Mouse (Mus musculus) hindbrain, embryonic 10.5 days (tissue): Measurements from ENCODE around the gene Tedc1. TPM values are rescaled to one million over a fixed set of nuclear protein-coding genes. Genes with fewer than 3 reads are reported as not detected.

Source experiments
- polyA plus RNA-seq: library from polyadenylated mRNA; unstranded; fragments of >200 nt; fragmentation: Nextera tagmentation; extraction: Ambion mirVana; gene quantifications from 2 replicates; pipeline ENCODE4 v1.2.1, GENCODE M21; 2016

The Tedc1 gene
- polyA plus RNA-seq, 1 experiment from 2014 or later, result 59.5 TPM

Other genes starting within 250 kb of the Tedc1 start
- 4.7 and 4.8 TPM in 2 replicates for gene Jag2, start 226.6 kb upstream of the Tedc1 start, polyA plus RNA-seq
- 79.5 and 83.0 TPM in 2 replicates for gene Nudt14, start 214.3 kb upstream of the Tedc1 start, polyA plus RNA-seq
- gene Btbd6, start 179.9 kb upstream of the Tedc1 start, polyA plus RNA-seq, result 22.8 and 27.2 TPM in 2 replicates
- 55.4 and 57.1 TPM in 2 replicates for gene Brf1, start 155.7 kb upstream of the Tedc1 start, polyA plus RNA-seq
- 19.3 and 25.6 TPM in 2 replicates for gene Pacs2, start 141.9 kb upstream of the Tedc1 start, polyA plus RNA-seq
- 0.12 TPM in 1 of 2 replicates, not detected in the other for gene Tex22, start 81.9 kb upstream of the Tedc1 start, polyA plus RNA-seq
- 18.5 and 20.6 TPM in 2 replicates for gene Mta1, start 58.1 kb upstream of the Tedc1 start, polyA plus RNA-seq
- 195 and 260 TPM in 2 replicates for gene Crip2, start 16.2 kb upstream of the Tedc1 start, polyA plus RNA-seq
- 84.9 and 97.7 TPM in 2 replicates for gene Crip1, start 10.1 kb upstream of the Tedc1 start, polyA plus RNA-seq
- 16.4 and 24.8 TPM in 2 replicates for gene Tmem121, start 29.5 kb downstream of the Tedc1 start, polyA plus RNA-seq